Mouse (Mus musculus) liver, embryonic 15.5 days (tissue): ENCODE data around the gene Olfr45. TPM values are rescaled to one million over a fixed set of nuclear protein-coding genes. Genes with fewer than 3 reads are reported as not detected.

Experiments
- ATAC-seq: fragments of 200-750 bp; cut with Nextera tagmentation; 2 replicates; pipeline ENCODE4 v1.8.0; 2017; ENCODE audit warnings: moderate number of reproducible peaks, mild to moderate bottlenecking, moderate library complexity; ENCODE audit not compliant: insufficient read depth
- H3K27ac ChIP-seq: fragments of 300-500 bp; sonication (generic); replicated peaks from 2 replicates; pipeline ENCODE4 v1.5.1; 2015; ENCODE audit warnings: mild to moderate bottlenecking, inconsistent platforms
- H3K27me3 ChIP-seq: fragments of 300-500 bp; sonication (generic); 2 replicates; pipeline ENCODE4 v1.6.1; 2015; ENCODE audit warnings: mild to moderate bottlenecking, inconsistent platforms
- H3K36me3 ChIP-seq: fragments of 300-500 bp; sonication (generic); replicated peaks from 2 replicates; pipeline ENCODE4 v1.6.1; 2015; ENCODE audit warnings: moderate library complexity, mild to moderate bottlenecking, inconsistent platforms
- H3K4me1 ChIP-seq: fragments of 300-500 bp; sonication (generic); replicated peaks from 2 replicates; pipeline ENCODE4 v1.6.1; 2015; ENCODE audit warnings: inconsistent platforms
- H3K4me2 ChIP-seq: fragments of 300-500 bp; sonication (generic); 2 replicates; pipeline ENCODE4 v1.6.1; 2015; ENCODE audit warnings: moderate library complexity, mild to moderate bottlenecking, inconsistent platforms
- H3K4me3 ChIP-seq: fragments of 300-500 bp; sonication (generic); replicated peaks from 2 replicates; pipeline ENCODE4 v1.5.1; 2015; ENCODE audit warnings: mild to moderate bottlenecking, inconsistent platforms
- H3K9ac ChIP-seq: fragments of 300-500 bp; sonication (generic); 2 replicates; pipeline ENCODE4 v1.6.1; 2015; ENCODE audit warnings: moderate library complexity, mild to moderate bottlenecking, inconsistent platforms
- H3K9me3 ChIP-seq: fragments of 300-500 bp; sonication (generic); replicated peaks from 2 replicates; pipeline ENCODE4 v1.6.1; 2016; ENCODE audit warnings: inconsistent platforms
- WGBS: fragments of 180-500 bp; shearing (Covaris S2); methylation state at CpG from one replicate; pipeline ENCODE4 v1.1.7; 2015; ENCODE audit warnings: mixed read lengths; ENCODE audit not compliant: insufficient replicate concordance; 5-methylcytosine and 5-hydroxymethylcytosine counted together
- polyA plus RNA-seq: library from polyadenylated mRNA; unstranded; fragments of >200 nt; fragmentation: Nextera tagmentation; extraction: Ambion mirVana; gene quantifications from 2 replicates; pipeline ENCODE4 v1.2.1, GENCODE M21; 2015

Olfr45 gene
- polyA plus RNA-seq, 1 experiment from 2014 or later = not detected

DNA sequence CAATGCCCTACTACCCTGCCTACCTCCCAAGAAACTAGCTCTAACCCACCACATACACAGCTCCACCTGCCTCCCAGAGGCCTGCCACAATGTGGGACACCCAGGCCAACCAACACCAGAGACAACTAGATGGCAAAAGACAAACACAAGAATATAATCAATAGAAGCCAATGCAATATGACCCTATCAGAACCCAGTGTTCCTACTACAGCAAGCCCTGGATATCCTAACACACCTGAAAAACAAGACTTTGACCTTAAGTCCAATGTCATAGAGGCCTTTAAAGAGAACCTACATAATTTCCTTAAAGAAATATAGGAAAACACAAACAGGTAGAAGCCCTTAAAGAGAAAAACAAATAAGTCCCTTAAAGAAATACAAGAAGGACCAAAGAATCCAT, 43.8 kb downstream of the Olfr45 start:
- Histone ChIP-seq H3K4me2 (no peak overlapping the region), H3K4me3 (no peak overlapping the region), H3K9me3 (no peaks in the 10 kb centered on the region), H3K4me1 (0 out of 2 replicates have a peak, but pooled peaks cover 3% of the 10 kb centered on the region), H3K27me3 (no peaks in the 10 kb centered on the region), H3K36me3 (no peaks in the 10 kb centered on the region), H3K9ac (no peak overlapping the region), H3K27ac (no peak overlapping the region)
- no peak for ATAC-seq

DNA sequence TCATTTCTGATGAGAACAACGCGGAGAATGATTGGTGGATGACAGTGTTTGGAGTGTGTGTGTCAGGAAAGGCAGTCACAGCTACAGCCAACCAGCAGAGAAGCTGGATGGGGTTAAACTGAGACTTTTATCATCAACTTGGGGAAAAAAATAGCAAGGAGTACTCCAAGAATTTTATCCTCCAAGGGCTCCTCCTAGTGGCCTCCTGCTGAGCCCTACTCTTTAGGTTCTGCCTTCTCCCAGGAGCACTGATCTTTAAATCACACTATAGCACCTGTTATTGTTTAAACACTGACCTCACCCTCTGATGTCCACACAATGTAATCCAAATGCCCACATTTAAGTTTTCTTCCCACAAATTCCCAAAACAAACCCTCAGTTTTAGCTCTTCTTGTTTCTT, 51.4 kb downstream of the Olfr45 start:
- Histone ChIP-seq H3K4me1 (no peaks in the 10 kb centered on the region), H3K36me3 (no peaks in the 10 kb centered on the region), H3K4me2 (no peak overlapping the region), H3K9ac (no peak overlapping the region), H3K27ac (no peak overlapping the region), H3K27me3 (no peaks in the 10 kb centered on the region), H3K4me3 (no peak overlapping the region), H3K9me3 (no peaks in the 10 kb centered on the region)
- 37% methylated on average over 2 of the region's 2 CpGs for WGBS
- ATAC-seq = no peak

Other genes starting within 250 kb of the Olfr45 start
- not detected in 2 replicates for gene Olfr533, start 218.6 kb upstream of the Olfr45 start, polyA plus RNA-seq
- gene Olfr535, start 197.7 kb upstream of the Olfr45 start, polyA plus RNA-seq = not detected in 2 replicates
- gene Olfr536, start 174.6 kb upstream of the Olfr45 start, polyA plus RNA-seq = not detected in 2 replicates
- gene Olfr538, start 114.1 kb upstream of the Olfr45 start, polyA plus RNA-seq = not detected in 2 replicates
- not detected in 2 replicates for gene Olfr46, start 80.7 kb upstream of the Olfr45 start, polyA plus RNA-seq
- not detected in 2 replicates for gene Olfr61, start 53.0 kb upstream of the Olfr45 start, polyA plus RNA-seq
- gene Olfr53, start 35.5 kb upstream of the Olfr45 start, polyA plus RNA-seq = not detected in 2 replicates
- not detected in 2 replicates for gene Olfr539, start 22.0 kb upstream of the Olfr45 start, polyA plus RNA-seq
- gene Olfr541, start 15.3 kb downstream of the Olfr45 start, polyA plus RNA-seq = not detected in 2 replicates
- gene Cyp2e1, start 81.8 kb downstream of the Olfr45 start, polyA plus RNA-seq = 0.46 and 0.75 TPM in 2 replicates
- gene Syce1, start 105.9 kb downstream of the Olfr45 start, polyA plus RNA-seq = 0.06 and 0.13 TPM in 2 replicates
- 0.18 and 0.20 TPM in 2 replicates for gene Zfp941, start 140.2 kb downstream of the Olfr45 start, polyA plus RNA-seq
- gene Urah, start 153.1 kb downstream of the Olfr45 start, polyA plus RNA-seq = 24.7 and 26.8 TPM in 2 replicates
- not detected in 2 replicates for gene Scgb1c1, start 163.6 kb downstream of the Olfr45 start, polyA plus RNA-seq
- not detected in 2 replicates for gene Odf3, start 165.9 kb downstream of the Olfr45 start, polyA plus RNA-seq
- gene Gm45785, start 174.4 kb downstream of the Olfr45 start, polyA plus RNA-seq = not detected in 2 replicates
- 20.9 and 23.3 TPM in 2 replicates for gene Ric8a, start 175.0 kb downstream of the Olfr45 start, polyA plus RNA-seq
- 18.7 and 20.3 TPM in 2 replicates for gene Bet1l, start 175.6 kb downstream of the Olfr45 start, polyA plus RNA-seq
- 133 TPM in 2 replicates for gene Psmd13, start 200.0 kb downstream of the Olfr45 start, polyA plus RNA-seq
- gene Sirt3, start 200.4 kb downstream of the Olfr45 start, polyA plus RNA-seq = 20.0 and 21.5 TPM in 2 replicates
- 2.5 and 3.6 TPM in 2 replicates for gene Cox8b, start 218.5 kb downstream of the Olfr45 start, polyA plus RNA-seq
- gene Nlrp6, start 239.0 kb downstream of the Olfr45 start, polyA plus RNA-seq = 4.8 and 7.0 TPM in 2 replicates